Mouse (Mus musculus) left cerebral cortex, adult 2 months (tissue): Measurements from ENCODE around the gene Xpr1. TPM values are rescaled to one million over a fixed set of nuclear protein-coding genes. Genes with fewer than 3 reads are reported as not detected.
A peak's percentile ranks its signal among the peaks of the same experiment; 100 is the strongest.

Experiments used
- DNase-seq, 2 experiments: peaks; one replicate each; pipeline ENCODE4 v3.0.0; 2021 to 2022; ENCODE audit warnings: low spot score in 2 of 2, mixed read lengths in 1 of 2; ENCODE audit errors: extremely low spot score in 1 of 2
- H3K27ac ChIP-seq: fragments of 200-600 bp; 2 replicates; pipeline ENCODE4 v1.8.1; 2022
- H3K4me3 ChIP-seq: fragments of 200-600 bp; 2 replicates; pipeline ENCODE4 v1.8.1; 2022
- CTCF ChIP-seq: fragments of 200-600 bp; IDR thresholded peaks from 2 replicates; pipeline ENCODE4 v1.8.1; 2022; ENCODE audit warnings: antibody characterized with exemption, mild to moderate bottlenecking, moderate library complexity
- intact Hi-C: fragments of 180-260 bp; cut with DNase I; formaldehyde crosslinking; loops from one replicate; pipeline ENCODE4 v1.15.1; 2025
- total RNA-seq, 2 experiments: library from RNA; stranded (reverse); gene quantifications; 2 replicates each; pipeline ENCODE4 v1.2.3; 2021

The Xpr1 gene
- total RNA-seq, 2 experiments from 2014 or later: 86.1 to 89.4 TPM

DNA sequence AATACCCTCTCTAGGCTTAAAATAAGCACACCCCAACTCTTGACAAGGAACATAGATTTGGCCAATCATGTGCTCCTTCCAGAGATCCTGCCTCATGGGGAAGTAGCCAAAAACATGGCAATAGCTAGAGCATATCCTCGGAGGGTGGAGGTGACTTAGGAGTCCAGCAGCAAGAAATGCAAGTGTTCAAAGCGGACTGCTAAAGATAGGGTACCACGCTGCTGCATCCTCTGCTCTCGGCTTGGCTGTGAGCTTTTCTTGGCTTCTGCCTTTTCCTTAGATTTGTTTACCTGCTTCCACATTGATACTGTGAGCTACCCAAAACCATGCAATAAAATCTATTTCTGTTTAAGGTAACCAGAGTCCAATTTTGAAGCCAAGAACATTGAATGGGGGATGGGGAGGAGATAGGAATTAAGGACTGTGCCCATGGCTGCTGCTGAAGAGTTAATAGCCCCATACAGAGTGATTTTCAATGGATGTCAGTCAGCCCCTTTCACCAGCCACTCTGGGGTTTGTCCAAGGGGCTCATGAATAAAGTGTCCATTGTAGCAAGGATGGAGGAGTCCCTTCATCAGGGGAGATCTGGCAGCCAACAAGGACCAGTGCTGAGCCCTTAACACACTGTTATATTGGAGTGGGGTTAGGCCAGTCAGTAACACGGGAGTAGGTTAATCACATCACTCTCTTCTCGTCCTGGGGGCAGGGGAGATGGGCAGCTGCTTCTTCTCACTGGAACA lies 10.1 kb upstream of the Xpr1 start:
- no peak overlapping the region for H3K27ac ChIP-seq
- DNase-seq: no peak
- no peak overlapping the region for H3K4me3 ChIP-seq
- intact Hi-C loops: no loop called here
- TF ChIP-seq CTCF: no peak

DNA sequence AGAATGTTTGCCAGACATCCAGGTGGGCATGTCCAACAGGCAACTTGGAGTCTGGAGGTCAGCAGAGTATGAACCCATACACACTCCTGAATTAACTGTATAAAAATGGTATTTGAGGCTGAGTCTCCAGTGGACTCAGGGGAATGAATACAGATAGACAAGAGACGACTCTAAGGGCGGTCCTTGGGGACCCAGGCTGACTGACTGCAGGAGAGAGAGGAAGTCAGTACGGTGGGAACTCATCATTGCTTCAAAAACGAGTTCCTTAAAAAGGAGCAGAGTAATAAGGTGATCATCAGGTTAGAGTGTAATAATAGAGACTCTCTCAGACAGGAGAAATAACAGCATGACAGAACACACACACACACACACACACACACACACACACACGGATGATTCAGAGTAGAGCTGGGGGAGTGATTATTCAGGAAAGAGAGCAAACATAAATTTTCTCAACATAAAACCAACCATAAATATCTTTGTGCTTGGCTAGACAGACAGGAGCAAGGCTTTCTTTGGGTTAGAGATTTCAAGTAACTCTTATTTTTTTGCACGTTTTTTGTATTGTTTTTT lies 8.6 kb upstream of the Xpr1 start:
- peak in 1 of 2 experiments; percentile 25 for DNase-seq
- no peak overlapping the region for H3K27ac ChIP-seq
- intact Hi-C loops: no loop called here
- H3K4me3 ChIP-seq: no peak overlapping the region
- TF ChIP-seq CTCF: no peak

DNA sequence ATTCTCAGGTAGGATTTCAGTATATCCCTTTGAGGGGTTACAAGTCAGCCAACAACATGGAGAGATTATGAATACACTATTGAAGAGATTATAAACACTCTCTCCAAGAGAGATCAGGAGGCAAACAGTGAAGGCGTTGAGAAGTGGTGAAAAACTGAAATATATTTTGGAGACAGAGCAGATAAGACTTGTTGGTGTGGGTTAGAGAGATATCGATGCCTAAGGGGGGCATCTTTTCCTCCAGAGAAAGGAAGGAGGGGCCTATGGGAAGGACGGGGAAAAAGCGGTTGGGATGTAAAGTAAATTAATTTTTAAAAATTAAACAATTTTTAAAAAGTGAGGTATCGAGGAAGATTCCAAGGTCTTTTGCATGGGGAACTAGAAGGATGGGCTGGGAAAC lies 8.1 kb upstream of the Xpr1 start:
- no peak for DNase-seq
- no peak overlapping the region for H3K4me3 ChIP-seq
- TF ChIP-seq CTCF: no peak
- intact Hi-C loops: no loop called here
- H3K27ac ChIP-seq: no peak overlapping the region

DNA sequence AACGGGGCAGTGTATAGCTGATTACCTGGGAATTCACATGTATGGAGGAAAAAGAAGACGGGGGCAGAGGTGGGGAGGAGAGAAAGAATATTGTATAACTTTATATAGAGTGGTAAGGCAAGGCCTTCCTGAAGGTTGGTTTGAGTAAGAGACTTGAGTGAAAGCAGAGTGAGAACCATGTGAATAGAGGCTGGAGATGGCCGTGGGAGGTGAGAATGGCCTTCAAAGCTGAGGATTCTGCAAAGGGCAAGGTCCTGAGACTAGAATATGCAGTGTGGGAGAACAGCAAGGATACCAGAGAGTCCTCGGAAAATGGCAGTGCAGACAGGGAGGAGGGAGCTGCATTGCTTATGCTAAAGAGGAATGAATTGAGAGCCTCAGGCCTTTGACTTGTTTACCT lies 6.6 kb upstream of the Xpr1 start:
- intact Hi-C loops: no loop called here
- DNase-seq: no peak
- TF ChIP-seq CTCF: no peak
- Histone ChIP-seq H3K27ac (no peak overlapping the region), H3K4me3 (no peak overlapping the region)

DNA sequence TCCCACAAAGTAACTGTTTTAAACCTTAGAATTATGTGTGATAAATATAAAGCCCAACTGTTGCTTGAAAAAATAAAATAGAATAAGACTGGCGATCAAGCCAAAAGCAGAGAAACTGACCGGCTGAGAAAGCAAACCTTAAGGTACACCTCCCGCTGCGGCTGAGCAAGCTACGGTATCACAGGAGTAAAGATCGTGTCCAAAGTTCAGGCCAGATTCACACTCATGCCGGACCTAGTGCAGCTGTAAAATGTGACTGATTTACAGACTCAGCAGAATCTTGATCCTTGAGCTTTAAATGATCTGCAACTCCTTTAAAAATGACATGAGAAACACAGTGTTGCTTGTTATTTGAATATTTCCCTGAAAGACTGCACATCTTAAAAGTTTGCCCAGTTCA lies 4.8 kb upstream of the Xpr1 start:
- TF ChIP-seq CTCF: no peak
- intact Hi-C loops: no loop called here

DNA sequence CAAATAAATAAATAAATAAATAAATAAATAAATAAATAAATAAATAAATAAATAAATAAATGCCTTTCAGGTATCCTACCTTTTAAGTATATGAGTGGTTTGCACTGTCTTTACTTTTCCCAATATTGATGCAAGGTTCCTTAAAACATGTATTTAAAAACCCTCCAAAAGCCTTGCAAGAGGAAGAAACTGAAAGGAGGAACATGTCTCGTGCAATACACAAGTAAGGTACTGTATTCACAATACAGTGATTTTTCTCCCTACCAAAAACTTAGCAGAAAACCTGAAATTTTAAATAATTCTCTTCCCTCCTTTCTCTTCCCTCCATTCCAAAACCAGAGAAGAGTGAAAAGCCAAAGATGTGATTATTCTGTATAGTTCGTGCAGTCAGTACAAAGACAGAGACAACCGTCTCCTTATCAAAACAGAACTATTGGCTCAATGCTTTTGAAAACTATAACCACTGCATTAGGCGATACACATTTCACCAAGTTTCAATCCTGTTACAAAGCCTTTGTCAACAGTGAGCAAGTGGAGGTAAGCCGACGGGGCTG lies 991 bp downstream of the Xpr1 start:
- Histone ChIP-seq H3K27ac (peak overlapping the region; percentile 89), H3K4me3 (peak overlapping the region; percentile 87)
- no peak for DNase-seq
- TF ChIP-seq CTCF: no peak
- intact Hi-C loops: loop anchor here (2.0 to 5.0 kb wide), 3 partner anchors 76 to 121 kb away; no protein-coding TSS in a partner anchor

More for the DNA sequence above, 4.8 kb upstream of the Xpr1 start:
- no peak overlapping the region for H3K4me3 ChIP-seq
- no peak overlapping the region for H3K27ac ChIP-seq
- DNase-seq: no peak

DNA sequence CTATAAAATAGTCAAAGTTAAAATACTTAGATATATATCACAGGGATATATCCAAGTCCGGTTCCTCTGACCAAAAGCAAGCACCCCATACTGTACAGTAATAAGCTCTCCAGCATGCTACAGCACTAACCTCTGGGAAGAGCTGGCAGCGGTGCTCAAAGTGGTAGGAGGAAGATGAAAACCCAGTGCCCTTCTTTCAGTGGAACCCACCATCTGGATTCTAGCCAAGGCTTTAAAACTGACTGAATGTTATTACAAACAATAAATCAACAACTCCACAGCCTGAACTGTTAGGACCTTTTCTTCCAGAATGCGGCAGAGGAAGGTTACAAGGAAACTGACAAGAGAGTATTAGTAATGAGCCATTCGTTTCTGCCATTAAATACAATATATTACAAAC lies 1.8 kb downstream of the Xpr1 start:
- DNase-seq: no peak
- TF ChIP-seq CTCF: no peak
- peak overlapping the region; percentile 87 for H3K4me3 ChIP-seq

DNA sequence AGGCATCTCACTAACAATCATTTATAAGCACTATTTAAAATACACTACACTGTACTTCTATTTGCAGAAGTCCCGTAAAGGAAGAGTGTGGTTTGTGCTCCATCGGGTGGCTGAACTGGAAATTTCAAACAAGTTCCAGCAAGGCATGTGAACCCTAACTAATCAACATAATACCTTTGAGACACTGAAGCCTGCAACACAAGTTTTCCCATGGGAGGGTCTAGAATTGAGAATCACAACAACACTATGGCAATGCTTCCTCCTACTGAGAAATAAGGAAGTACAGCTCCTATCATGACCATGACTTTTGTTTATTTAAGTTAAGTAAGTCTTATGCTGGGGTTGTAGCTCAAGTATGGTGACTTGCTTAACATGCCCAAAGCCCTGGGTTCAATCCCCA lies 4.5 kb downstream of the Xpr1 start:
- Histone ChIP-seq H3K4me3 (no peak overlapping the region), H3K27ac (no peak overlapping the region)
- intact Hi-C loops: no loop called here
- DNase-seq: no peak
- TF ChIP-seq CTCF: peak; percentile 9

More for the DNA sequence above, 1.8 kb downstream of the Xpr1 start:
- no peak overlapping the region for H3K27ac ChIP-seq
- intact Hi-C loops: loop anchor here (5.0 kb wide), 2 partner anchors 77 to 102 kb away; no protein-coding TSS in a partner anchor

DNA sequence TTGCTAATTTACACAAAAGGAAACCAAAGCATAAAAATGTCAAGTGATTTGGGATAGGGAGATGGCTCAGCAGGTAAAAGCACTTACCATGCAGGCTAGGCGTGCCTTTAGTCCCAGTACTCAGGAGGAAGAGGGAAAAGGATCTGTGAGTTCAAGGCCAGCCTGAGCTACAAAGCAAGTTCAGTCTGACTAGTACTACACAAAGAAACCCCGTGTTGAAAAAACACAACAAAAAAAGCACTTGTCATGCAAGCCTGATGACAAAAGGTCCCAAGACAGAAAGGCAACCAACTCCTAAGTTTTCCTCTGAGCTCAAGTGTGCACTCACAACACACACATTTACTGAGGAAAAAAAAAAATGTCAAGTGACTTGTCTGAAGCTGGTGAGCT lies 8.6 kb downstream of the Xpr1 start:
- Histone ChIP-seq H3K27ac (no peak overlapping the region), H3K4me3 (no peak overlapping the region)
- TF ChIP-seq CTCF: no peak
- no peak for DNase-seq
- intact Hi-C loops: no loop called here

DNA sequence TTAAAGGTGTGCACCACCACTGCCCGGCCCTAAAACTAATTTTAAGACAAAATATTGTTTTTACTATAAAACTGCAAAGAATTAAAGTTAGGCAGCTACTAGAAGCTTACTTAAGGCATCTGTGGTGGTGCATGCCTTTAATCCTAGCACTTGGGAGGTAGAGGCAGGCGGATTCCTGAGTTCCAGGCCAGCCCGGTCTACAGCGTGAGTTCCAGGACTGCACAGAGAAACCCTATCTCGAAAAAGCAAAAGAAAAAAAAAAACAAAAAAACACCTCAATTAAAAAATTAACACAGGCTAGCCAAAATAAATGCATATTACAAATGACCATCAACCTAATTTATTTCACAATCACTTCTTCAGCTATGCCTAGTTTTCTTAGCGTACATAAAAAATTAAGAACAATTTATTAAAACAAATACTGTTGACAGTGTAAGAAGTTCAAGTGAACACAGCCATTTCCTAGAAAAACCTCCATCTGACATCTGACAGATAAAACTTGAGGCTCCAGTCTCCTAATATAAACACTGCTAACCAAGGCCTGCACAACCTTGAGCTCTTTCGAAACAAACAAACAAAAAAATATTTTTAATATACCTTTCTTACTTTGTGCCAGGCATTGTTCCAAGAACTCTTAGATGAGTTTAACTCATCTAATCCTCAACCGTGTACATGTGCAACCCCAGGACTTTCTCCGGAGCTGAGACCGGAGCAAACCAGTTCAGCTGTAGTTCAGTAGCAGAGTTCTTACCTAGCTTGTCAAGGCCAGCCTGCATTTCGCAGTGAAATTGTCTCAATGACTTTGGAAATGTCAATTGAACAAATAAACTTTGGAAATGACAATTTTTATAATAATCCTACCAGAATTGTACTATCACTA lies 9.3 kb downstream of the Xpr1 start:
- TF ChIP-seq CTCF: no peak
- intact Hi-C loops: no loop called here
- H3K4me3 ChIP-seq: no peak overlapping the region
- DNase-seq: no peak
- no peak overlapping the region for H3K27ac ChIP-seq

DNA sequence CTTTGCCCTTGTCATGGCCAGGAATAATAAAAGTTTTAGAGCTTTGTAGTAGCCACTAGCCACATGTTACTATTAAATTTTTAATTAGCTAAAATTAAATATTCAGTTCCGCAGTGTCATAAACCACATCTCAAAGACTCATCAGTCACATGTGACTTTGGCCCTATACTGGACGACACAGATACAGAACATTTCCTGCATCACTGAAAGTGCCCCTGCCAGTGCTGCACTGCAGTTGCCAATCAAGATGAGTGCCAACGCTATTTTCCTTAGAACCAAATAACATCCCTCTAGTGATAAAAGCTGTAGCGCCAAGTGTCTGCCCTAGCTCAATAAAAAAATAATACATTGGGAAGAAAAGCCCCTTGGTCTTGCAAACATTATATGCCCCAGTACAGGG lies 17.2 kb downstream of the Xpr1 start:
- TF ChIP-seq CTCF: no peak
- H3K4me3 ChIP-seq: no peak overlapping the region
- DNase-seq: no peak
- intact Hi-C loops: no loop called here
- H3K27ac ChIP-seq: no peak overlapping the region

DNA sequence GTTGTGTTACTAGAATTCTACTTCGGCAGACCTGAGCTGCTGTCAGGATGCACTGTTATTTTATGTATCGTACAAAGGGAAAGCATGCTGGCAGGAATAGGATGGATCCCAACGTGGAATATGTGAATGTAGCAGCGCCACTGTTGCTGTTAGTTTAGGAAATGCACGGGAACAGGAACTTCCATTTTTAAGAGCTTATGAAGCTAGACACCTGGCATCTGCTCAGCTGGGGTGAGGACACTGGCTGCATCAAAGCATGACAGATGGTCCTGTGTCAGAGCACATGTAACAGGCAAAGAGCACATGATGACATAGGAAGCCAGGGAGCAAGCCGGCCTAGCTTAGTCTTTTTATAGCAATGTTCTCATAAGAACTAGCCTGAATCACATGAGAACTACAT lies 22.4 kb downstream of the Xpr1 start:
- Histone ChIP-seq H3K27ac (no peak overlapping the region), H3K4me3 (no peak overlapping the region)
- no peak for DNase-seq
- no peak for TF ChIP-seq CTCF
- intact Hi-C loops: no loop called here
